ENCODE assay signal across 15 mouse cellular contexts in the genomic region with DNA sequence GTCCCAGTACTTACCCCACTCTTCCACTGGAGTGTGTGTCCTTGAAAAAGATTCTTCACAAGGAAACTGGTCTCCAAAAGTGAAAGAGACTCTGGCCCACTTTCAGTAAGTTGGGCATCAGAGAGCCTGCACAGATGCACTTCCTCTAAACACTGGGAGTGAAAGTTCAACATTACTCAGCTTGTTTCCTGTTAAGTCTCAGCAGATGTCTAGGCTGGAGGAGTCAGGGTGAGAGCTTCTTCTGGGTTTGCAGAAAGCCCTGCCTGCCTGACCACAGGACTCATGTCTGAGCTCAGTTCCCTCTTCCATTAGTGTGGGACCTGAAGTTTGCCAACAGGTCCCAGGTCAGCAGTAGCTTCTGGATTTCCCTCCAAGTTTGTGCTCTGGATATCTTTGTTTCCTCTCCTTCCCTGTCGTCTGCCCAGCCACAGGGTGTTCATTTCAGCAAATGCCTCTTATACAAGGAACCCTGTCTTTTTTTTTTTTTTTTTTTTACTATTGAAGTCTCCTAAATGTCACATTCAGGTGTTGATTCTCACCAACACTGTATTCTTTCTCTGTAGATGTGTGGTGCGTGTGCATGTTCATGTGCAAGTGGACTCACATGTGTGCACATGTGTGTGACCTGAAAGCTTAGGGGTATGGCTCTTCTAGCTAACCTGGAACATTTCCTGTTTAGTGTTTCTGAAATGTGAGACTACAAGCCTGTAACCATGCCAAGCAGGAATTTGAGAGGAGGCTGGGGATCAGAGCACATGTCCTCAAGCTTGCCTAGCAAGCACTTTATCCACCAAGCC. TPM values are rescaled to one million over a fixed set of nuclear protein-coding genes. Genes with fewer than 3 reads are reported as not detected.
DNase-seq lines count a peak whose midpoint lies in the region; ATAC-seq and TF ChIP-seq lines count a peak whose summit lies in the region.
"Had no signal": no experiment of that assay in that cellular context is flagged by ENCODE, and none has a peak within 500 bp of the region (broad histone marks: within the 10 kb centered on the region; RNA-seq: fewer than 3 reads in every experiment).

A gene (minus strand): TSS at position 50 of the 797 bp plus-strand sequence.

- intact Hi-C loops in heart, postnatal 25 days (cut with DNase I) = loop anchor here (2.0 kb wide), 1 partner anchor 58 kb away; no protein-coding TSS in a partner anchor

- H3K4me2 ChIP-seq in liver, embryonic 12.5 days = no peak within 1 kb of the TSS
- H3K4me2 ChIP-seq in liver, embryonic 16.5 days (ENCODE audit: low read depth, low read length) = no peak within 1 kb of the TSS
- no peak within 1 kb of the TSS for H3K4me2 ChIP-seq in intestine, postnatal 0 days (replicated peaks; ENCODE audit: low read depth)
- H3K4me2 ChIP-seq: forebrain, embryonic 12.5 days; limb, embryonic 15.5 days had no signal

- no peak for TF ChIP-seq CTCF in liver, adult 2 months (IDR thresholded peaks at IDR 0.05; ENCODE audit: low read depth, low read length)
- no peak for TF ChIP-seq CTCF in intestine, postnatal 0 days (IDR thresholded peaks at IDR 0.05; ENCODE audit: low read depth)

- H3K27ac ChIP-seq in liver, adult 2 months (replicated peaks; ENCODE audit: insufficient read depth, low read depth, low read length) = peak within 1 kb of the TSS; percentile 44
- no peak within 1 kb of the TSS for H3K27ac ChIP-seq in liver, embryonic 12.5 days
- H3K27ac ChIP-seq in liver, embryonic 16.5 days (ENCODE audit: low read length) = 0 out of 2 replicates have a peak within 1 kb of the TSS, but pooled peaks have one; percentile 5
- no peak within 1 kb of the TSS for H3K27ac ChIP-seq in intestine, postnatal 0 days (ENCODE audit: low read depth, low read length)
- H3K27ac ChIP-seq: forebrain, embryonic 12.5 days; heart, embryonic 10.5 days; limb, embryonic 15.5 days had no signal

- H3K36me3 ChIP-seq in liver, adult 2 months (ENCODE audit: control insufficient read depth, insufficient read depth, low read length) = no peaks in the 10 kb centered on the region
- H3K36me3 ChIP-seq in liver, embryonic 12.5 days = no peaks in the 10 kb centered on the region
- no peaks in the 10 kb centered on the region for H3K36me3 ChIP-seq in liver, embryonic 16.5 days (ENCODE audit: control insufficient read depth, insufficient read depth)
- H3K36me3 ChIP-seq in intestine, postnatal 0 days (ENCODE audit: control insufficient read depth, insufficient read depth) = no peaks in the 10 kb centered on the region
- H3K36me3 ChIP-seq: forebrain, embryonic 12.5 days; heart, embryonic 10.5 days; limb, embryonic 15.5 days had no signal

- H3K4me3 ChIP-seq in liver, adult 2 months (ENCODE audit: insufficient read depth, low read depth, low read length) = no peak within 1 kb of the TSS
- no peak within 1 kb of the TSS for H3K4me3 ChIP-seq in liver, embryonic 12.5 days
- no peak within 1 kb of the TSS for H3K4me3 ChIP-seq in liver, embryonic 16.5 days (ENCODE audit: low read depth, low read length)
- H3K4me3 ChIP-seq in intestine, postnatal 0 days (ENCODE audit: low read depth, low read length) = no peak within 1 kb of the TSS
- H3K4me3 ChIP-seq: forebrain, embryonic 12.5 days; heart, embryonic 10.5 days; limb, embryonic 15.5 days; myocyte had no signal

- 52% methylated on average over 2 of the region's 2 CpGs for WGBS in liver, adult 2 months
- 43% methylated on average over 2 of the region's 2 CpGs for WGBS in liver, embryonic 12.5 days (ENCODE audit: insufficient replicate concordance)
- 29% methylated on average over 2 of the region's 2 CpGs for WGBS in liver, embryonic 16.5 days (ENCODE audit: insufficient replicate concordance)
- 67% methylated on average over 2 of the region's 2 CpGs for WGBS in intestine, postnatal 0 days

- H3K79me2 ChIP-seq in liver, adult 2 months (ENCODE audit: control insufficient read depth, insufficient read depth, low read length) = no peaks in the 10 kb centered on the region

- no peak for ATAC-seq in liver, embryonic 12.5 days
- no peak for ATAC-seq in liver, embryonic 16.5 days (ENCODE audit: low read depth)
- ATAC-seq in neutrophil, adult 5-6 weeks (ENCODE audit: extremely low read depth, insufficient number of reproducible peaks, low FRiP score, poor library complexity, severe bottlenecking) = peak; percentile 87
- no peak for ATAC-seq in intestine, postnatal 0 days

- TF ChIP-seq POLR2A in liver, adult 2 months (IDR thresholded peaks at IDR 0.05; ENCODE audit: extremely low read depth, insufficient read depth, low read length) = no peak

- H3K9ac ChIP-seq in liver, adult 2 months (ENCODE audit: low read depth, low read length) = no peak within 1 kb of the TSS
- H3K9ac ChIP-seq in liver, embryonic 12.5 days = no peak within 1 kb of the TSS
- no peak within 1 kb of the TSS for H3K9ac ChIP-seq in liver, embryonic 16.5 days (ENCODE audit: low read depth, low read length)
- H3K9ac ChIP-seq in intestine, postnatal 0 days (ENCODE audit: low read depth, low read length) = no peak within 1 kb of the TSS
- H3K9ac ChIP-seq: forebrain, embryonic 12.5 days; limb, embryonic 15.5 days had no signal

- H3K27me3 ChIP-seq in liver, adult 2 months (ENCODE audit: control insufficient read depth, insufficient read depth, low read length) = no peaks in the 10 kb centered on the region
- no peaks in the 10 kb centered on the region for H3K27me3 ChIP-seq in liver, embryonic 12.5 days (replicated peaks)
- H3K27me3 ChIP-seq in liver, embryonic 16.5 days (ENCODE audit: control insufficient read depth, insufficient read depth, low read depth, low read length) = no peaks in the 10 kb centered on the region
- no peaks in the 10 kb centered on the region for H3K27me3 ChIP-seq in intestine, postnatal 0 days (replicated peaks; ENCODE audit: control insufficient read depth, insufficient read depth, low read length)
- H3K27me3 ChIP-seq: forebrain, embryonic 12.5 days; limb, embryonic 15.5 days had no signal

- H3K4me1 ChIP-seq in liver, adult 2 months (ENCODE audit: control insufficient read depth, insufficient read depth, low read length) = peaks cover 2% of the 10 kb centered on the region; the same call in 1 of the 2 replicates
- peaks cover 3% of the 10 kb centered on the region; the same call in 1 of the 2 replicates for H3K4me1 ChIP-seq in liver, embryonic 12.5 days
- no peaks in the 10 kb centered on the region; the same call in 1 of the 2 replicates for H3K4me1 ChIP-seq in liver, embryonic 16.5 days (ENCODE audit: control insufficient read depth, low read depth, low read length)
- no peaks in the 10 kb centered on the region for H3K4me1 ChIP-seq in intestine, postnatal 0 days (replicated peaks; ENCODE audit: control insufficient read depth, insufficient read depth, low read length)
- H3K4me1 ChIP-seq: forebrain, embryonic 12.5 days; heart, embryonic 10.5 days; limb, embryonic 15.5 days had no signal

- no peaks in the 10 kb centered on the region for H3K9me3 ChIP-seq in liver, embryonic 12.5 days (replicated peaks)
- H3K9me3 ChIP-seq in liver, embryonic 16.5 days (replicated peaks; ENCODE audit: control insufficient read depth, low read length) = no peaks in the 10 kb centered on the region
- H3K9me3 ChIP-seq in intestine, postnatal 0 days (ENCODE audit: control insufficient read depth) = no peaks in the 10 kb centered on the region
- H3K9me3 ChIP-seq: forebrain, embryonic 12.5 days; heart, embryonic 10.5 days; limb, embryonic 15.5 days had no signal

- DNase-seq in heart, adult 18-20 months = peak; percentile 6 to 52
- no peak for DNase-seq in heart, postnatal 25 days (ENCODE audit: low spot score)
- peak; percentile 54 for DNase-seq in liver, adult 2 months (ENCODE audit: extremely low read depth, low read depth, low spot score)
- no peak for DNase-seq in gastrocnemius, postnatal 25 days
- DNase-seq: cerebellum, postnatal 10 days; right cerebral cortex, adult 18-20 months; thymus, adult 2 months had no signal

RNA-seq across cellular contexts. Expression of the gene that starts here (rescaled TPM):
- under 1 TPM; 0.08 to 0.12 TPM for total RNA-seq in heart, adult 18-20 months (2021)
- under 1 TPM; 0.10 to 0.20 TPM for total RNA-seq in heart, postnatal 25 days (2021)
- total RNA-seq in liver, adult 2 months (2014; rRNA removed) = 0.46 and 0.67 TPM in 2 replicates
- 0.07 and 0.18 TPM in 2 replicates for polyA plus RNA-seq in liver, adult 2 months (2012; rRNA removed)
- polyA plus RNA-seq in liver, embryonic 12.5 days (2016; fragmentation: Nextera tagmentation; extraction: Ambion mirVana) = 0.06 TPM in 1 of 2 replicates, not detected in the other
- polyA plus RNA-seq in liver, embryonic 16.5 days (2015; fragmentation: Nextera tagmentation; extraction: Ambion mirVana) = 0.04 TPM in 1 of 2 replicates, not detected in the other
- 5.8 and 6.6 TPM in 2 replicates for total RNA-seq in neutrophil, adult 5-6 weeks (2017)
- polyA plus RNA-seq in intestine, postnatal 0 days (2015; fragmentation: Nextera tagmentation; extraction: Ambion mirVana) = 0.10 and 0.18 TPM in 2 replicates
- under 1 TPM; 0.08 to 0.11 TPM for total RNA-seq in gastrocnemius, postnatal 25 days (2021)
- polyA plus RNA-seq: forebrain, embryonic 12.5 days; heart, embryonic 10.5 days had no signal

Comparison
In these comparisons a context has a peak if more than half of its experiments do, and no peak if none do; other contexts are left out.
1. Peak in DNase-seq in heart, adult 18-20 months; RNA of the gene not detected or under 1 TPM.
2. Peak in DNase-seq and H3K27ac ChIP-seq in liver, adult 2 months; RNA of the gene not detected or under 1 TPM.